Mouse (Mus musculus) ES-Bruce4 (cell line): ENCODE measurements around the gene 1700001P01Rik.
A peak's percentile ranks its signal among the peaks of the same experiment; 100 is the strongest.

Experiments used
- CTCF ChIP-seq: IDR thresholded peaks from one replicate; pipeline ENCODE4 v1.8.1; 2011; ENCODE audit warnings: low read depth, low read length
- EP300 ChIP-seq: IDR thresholded peaks from 2 replicates; pipeline ENCODE4 v1.6.1; 2011; ENCODE audit warnings: low read depth, low read length; ENCODE audit not compliant: insufficient read depth

DNA sequence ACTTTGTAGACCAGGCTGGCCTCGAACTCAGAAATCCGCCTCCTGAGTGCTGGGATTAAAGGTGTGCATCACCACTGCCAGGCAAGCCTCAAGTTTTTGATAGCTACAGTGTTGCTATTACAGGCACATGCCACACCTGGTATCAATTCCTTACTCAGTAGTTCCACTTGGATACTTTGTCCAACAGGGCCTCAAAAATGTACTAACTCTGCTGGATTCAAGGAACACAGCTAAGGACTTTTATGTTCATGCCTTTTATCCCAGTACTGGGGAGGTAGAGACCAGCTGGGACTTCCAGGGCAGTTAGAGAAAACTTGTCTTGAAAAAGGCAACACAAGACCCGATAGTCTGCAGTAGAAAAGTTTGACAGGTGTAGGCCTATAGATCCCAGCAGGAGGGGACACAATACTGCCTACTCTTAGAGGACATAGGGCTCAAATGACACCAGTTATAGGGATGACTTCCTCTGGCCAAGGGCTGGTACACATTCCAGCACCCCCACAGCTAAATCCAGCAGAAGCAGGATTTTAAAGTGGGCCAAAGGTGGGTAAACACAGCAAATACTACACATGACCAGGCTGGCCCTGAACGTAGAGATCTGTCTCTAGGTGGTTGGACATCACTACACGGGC is 895 bp upstream of the 1700001P01Rik start:
- 0 out of 2 replicates have a peak, but pooled peaks have one; percentile 19 for TF ChIP-seq EP300
- TF ChIP-seq CTCF, result no peak
